Mouse (Mus musculus): ENCODE measurements around the gene Vcan.

- TF ChIP-seq POLR2A (IDR thresholded peaks at IDR 0.05; ENCODE audit: insufficient read length, low read depth) (no peak), CEBPB (IDR thresholded peaks at IDR 0.05; ENCODE audit: insufficient read depth, poor library complexity, severe bottlenecking) (no peak), POLR2AphosphoS2 (IDR thresholded peaks at IDR 0.05; ENCODE audit: insufficient read length, low read depth) (no peak), E2F4 (IDR thresholded peaks at IDR 0.05; ENCODE audit: insufficient read depth) (no peak), TCF12 (IDR thresholded peaks at IDR 0.05; ENCODE audit: insufficient read depth, poor library complexity, severe bottlenecking) (no peak), MYOG (IDR thresholded peaks at IDR 0.05; ENCODE audit: control insufficient read depth in 1 of 3, insufficient read depth in 1 of 3, insufficient read length in 2 of 3, low read depth in 2 of 3) (no peak), USF1 (IDR thresholded peaks at IDR 0.05; ENCODE audit: low read depth) (no peak), MAX (IDR thresholded peaks at IDR 0.05; ENCODE audit: low read depth) (no peak), REST (IDR thresholded peaks at IDR 0.05; ENCODE audit: insufficient read depth, insufficient read length) (no peak), MYOD1 (IDR thresholded peaks at IDR 0.05; ENCODE audit: control insufficient read depth in 1 of 3, insufficient read length in 2 of 3, low read depth in 2 of 3) (no peak)
These were observed 42.2 kb downstream of the Vcan start for GRCm38 (mm10) chr13:89699998-89700555.

All from myocyte (in vitro differentiated cells).